Mouse (Mus musculus): ENCODE measurements around the gene Cetn3. TPM values are rescaled to one million over a fixed set of nuclear protein-coding genes. Genes with fewer than 3 reads are reported as not detected.

Cetn3 gene
- polyA plus RNA-seq (2015; fragmentation: Nextera tagmentation; extraction: Ambion mirVana): 184 and 196 TPM in 2 replicates

DNA sequence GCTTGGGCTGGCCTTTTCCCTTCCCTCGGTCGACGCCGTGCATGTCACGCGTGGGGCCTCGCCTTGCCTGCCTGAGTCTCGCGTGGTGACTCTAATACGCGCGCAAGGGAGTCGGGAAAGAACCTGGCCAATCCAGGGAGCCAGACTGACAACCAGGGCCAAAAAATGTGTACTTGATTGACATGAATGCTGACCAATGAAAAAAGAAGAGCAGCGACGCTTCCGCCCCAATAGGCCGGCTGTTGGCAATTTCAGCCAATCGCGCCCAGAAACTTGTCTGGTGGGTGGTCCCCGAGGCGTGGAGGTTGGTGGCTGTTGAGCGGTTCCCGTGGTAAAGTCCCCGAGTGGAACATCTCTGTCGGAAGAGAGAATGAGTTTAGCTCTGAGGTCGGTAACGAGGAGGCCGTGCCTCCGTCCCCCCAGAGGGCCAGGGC is at the start of gene Cetn3:
TSS of gene Cetn3 (plus strand) at position 107 of the 434 bp plus-strand sequence.
- H3K27ac ChIP-seq: peak within 1 kb of the TSS; percentile 100
- peak within 1 kb of the TSS; percentile 83 for H3K4me3 ChIP-seq
- WGBS: 0% methylated on average over 29 of the region's 29 CpGs
- H3K9ac ChIP-seq: peak within 1 kb of the TSS; percentile 91
- H3K4me2 ChIP-seq: peak within 1 kb of the TSS; percentile 81
- peaks cover 26% of the 10 kb centered on the region for H3K4me1 ChIP-seq
- ATAC-seq (replicated peaks): peak; percentile 95
- H3K27me3 ChIP-seq (replicated peaks): no peaks in the 10 kb centered on the region
- H3K9me3 ChIP-seq: no peaks in the 10 kb centered on the region
- peaks cover 7% of the 10 kb centered on the region; the same call in 1 of the 2 replicates for H3K36me3 ChIP-seq (replicated peaks)

DNA sequence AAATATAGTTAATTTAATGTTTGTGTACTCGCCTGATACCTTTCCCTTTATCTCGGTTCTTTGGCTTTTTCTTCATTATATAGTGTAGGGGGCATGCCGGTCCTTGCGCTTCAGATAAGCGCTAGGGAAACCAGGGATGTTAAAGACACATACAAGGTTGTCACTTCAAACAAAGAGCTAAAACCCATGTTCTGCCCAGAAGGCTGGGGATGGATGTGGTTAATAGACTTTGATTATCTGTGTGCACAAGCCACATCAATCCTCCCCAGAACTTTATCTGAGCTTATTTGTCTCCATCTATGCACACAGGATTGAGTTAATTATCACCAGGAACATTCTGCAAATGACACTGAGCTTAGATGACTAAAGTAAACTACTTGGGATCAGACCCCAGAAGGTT is 46.3 kb upstream of the Cetn3 start:
- WGBS: 86% methylated on average over 5 of the region's 5 CpGs
- Histone ChIP-seq H3K27me3 (replicated peaks) (no peaks in the 10 kb centered on the region), H3K36me3 (replicated peaks) (no peaks in the 10 kb centered on the region), H3K4me2 (no peak overlapping the region), H3K4me3 (no peak overlapping the region), H3K9me3 (no peaks in the 10 kb centered on the region), H3K27ac (no peak overlapping the region), H3K4me1 (no peaks in the 10 kb centered on the region), H3K9ac (no peak overlapping the region)
- ATAC-seq (replicated peaks): no peak

DNA sequence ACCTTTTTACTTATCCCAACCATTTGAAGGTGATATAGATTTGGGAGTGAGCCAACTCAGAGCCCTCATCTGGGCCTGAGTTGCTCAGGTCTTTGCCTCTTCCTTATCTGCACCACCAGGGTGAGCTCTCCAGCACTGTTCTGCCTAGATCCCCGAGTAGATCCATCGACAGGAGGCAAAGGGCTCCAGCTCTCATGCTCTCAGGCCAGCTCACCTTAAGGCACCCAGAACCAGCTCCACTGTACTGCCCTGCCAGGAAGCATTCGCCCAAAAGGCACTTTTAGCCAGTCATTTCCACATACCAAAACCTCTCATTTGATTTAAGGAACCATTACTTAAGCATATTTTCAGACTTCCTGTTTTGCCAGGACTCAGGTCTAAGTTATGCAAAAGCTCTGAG is 42.0 kb upstream of the Cetn3 start:
- ATAC-seq (replicated peaks): no peak
- no peaks in the 10 kb centered on the region for H3K36me3 ChIP-seq (replicated peaks)
- 57% methylated on average over 3 of the region's 3 CpGs for WGBS

DNA sequence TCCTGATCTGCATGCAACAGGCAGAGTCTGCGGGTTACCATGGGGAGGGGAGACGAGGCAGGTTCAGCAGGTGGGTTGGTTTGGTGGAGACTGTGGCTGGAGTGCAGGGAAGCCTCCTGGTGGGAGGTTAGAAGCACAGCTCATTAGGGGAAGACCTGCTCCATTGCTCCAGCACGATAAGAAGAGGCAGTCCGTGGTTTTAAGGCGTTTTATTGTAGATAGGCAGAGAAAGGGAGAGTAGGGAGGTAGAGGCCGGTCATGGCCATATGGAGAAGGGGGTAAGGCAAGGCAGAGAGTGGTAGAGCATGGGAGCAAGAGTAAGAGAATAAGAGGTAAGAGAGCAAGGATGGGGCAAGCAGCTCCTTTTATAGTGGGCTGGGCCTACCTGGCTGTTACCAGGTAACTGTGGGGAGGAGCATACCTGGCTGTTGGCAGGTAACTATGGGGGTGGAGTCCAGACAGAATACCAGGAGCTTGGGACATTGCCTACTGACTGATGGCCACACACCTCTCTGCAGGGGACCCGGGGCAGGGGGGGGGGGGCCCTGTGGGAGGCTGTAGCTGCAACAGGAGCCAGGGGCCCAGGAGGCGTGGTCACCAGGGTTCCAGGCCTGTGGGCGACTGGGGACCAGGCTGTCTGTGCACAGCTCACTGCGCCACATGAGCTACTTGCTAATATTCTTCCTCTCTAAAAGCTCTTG is 39.3 kb upstream of the Cetn3 start:
- no peaks in the 10 kb centered on the region for H3K9me3 ChIP-seq
- no peaks in the 10 kb centered on the region for H3K4me1 ChIP-seq
- H3K27ac ChIP-seq: no peak overlapping the region
- no peaks in the 10 kb centered on the region for H3K36me3 ChIP-seq (replicated peaks)
- H3K4me2 ChIP-seq: no peak overlapping the region
- no peak overlapping the region for H3K9ac ChIP-seq
- no peaks in the 10 kb centered on the region for H3K27me3 ChIP-seq (replicated peaks)
- no peak overlapping the region for H3K4me3 ChIP-seq
- WGBS: 49% methylated on average over 10 of the region's 10 CpGs
- no peak for ATAC-seq (replicated peaks)

More for the DNA sequence above, 42.0 kb upstream of the Cetn3 start:
- H3K4me2 ChIP-seq: no peak overlapping the region
- H3K4me1 ChIP-seq: no peaks in the 10 kb centered on the region
- no peak overlapping the region for H3K27ac ChIP-seq
- H3K4me3 ChIP-seq: no peak overlapping the region
- H3K9ac ChIP-seq: no peak overlapping the region
- H3K9me3 ChIP-seq: no peaks in the 10 kb centered on the region
- H3K27me3 ChIP-seq (replicated peaks): no peaks in the 10 kb centered on the region

DNA sequence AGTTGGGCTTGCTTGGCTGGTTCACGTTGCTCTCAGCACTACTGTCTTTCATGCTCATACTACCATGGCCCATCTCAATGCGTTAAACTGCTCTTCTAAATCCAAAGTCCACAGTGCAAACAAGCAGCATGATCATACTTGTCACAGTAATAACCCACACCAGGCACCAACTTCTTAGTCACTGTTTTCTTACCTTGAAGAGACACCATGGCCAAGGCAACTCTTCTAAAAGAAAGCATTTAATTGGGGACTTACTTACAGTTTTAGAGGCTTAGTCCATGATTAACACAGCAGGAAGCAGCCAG is 38.8 kb upstream of the Cetn3 start:
- no peaks in the 10 kb centered on the region for H3K4me1 ChIP-seq
- 37% methylated on average over 2 of the region's 2 CpGs for WGBS
- H3K36me3 ChIP-seq (replicated peaks): no peaks in the 10 kb centered on the region
- no peaks in the 10 kb centered on the region for H3K9me3 ChIP-seq
- ATAC-seq (replicated peaks): no peak
- no peak overlapping the region for H3K9ac ChIP-seq
- H3K4me3 ChIP-seq: no peak overlapping the region
- no peaks in the 10 kb centered on the region for H3K27me3 ChIP-seq (replicated peaks)
- H3K27ac ChIP-seq: no peak overlapping the region
- H3K4me2 ChIP-seq: no peak overlapping the region

DNA sequence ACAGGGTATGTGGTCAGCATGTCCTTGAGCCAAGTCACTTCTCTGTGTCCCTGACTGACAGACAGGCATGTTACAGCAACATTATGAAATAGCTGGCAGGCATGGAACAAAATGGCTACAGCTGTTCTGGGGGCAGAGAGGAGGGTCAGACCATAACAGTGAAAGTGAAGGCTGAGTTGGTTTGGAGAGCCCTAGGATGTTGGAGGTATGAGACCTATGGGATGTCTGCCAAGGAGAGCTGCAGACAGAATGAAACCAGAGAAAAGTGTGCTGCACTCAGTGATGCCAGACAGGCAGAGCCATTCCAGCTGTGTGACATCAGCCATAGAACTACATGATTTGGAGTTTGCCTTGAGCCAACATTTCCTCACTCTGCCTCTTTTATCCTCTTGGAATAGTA is 28.0 kb upstream of the Cetn3 start:
- Histone ChIP-seq H3K27me3 (replicated peaks) (no peaks in the 10 kb centered on the region), H3K27ac (no peak overlapping the region), H3K4me1 (no peaks in the 10 kb centered on the region), H3K9me3 (no peaks in the 10 kb centered on the region), H3K4me3 (no peak overlapping the region), H3K4me2 (no peak overlapping the region), H3K36me3 (replicated peaks) (no peaks in the 10 kb centered on the region), H3K9ac (no peak overlapping the region)
- no peak for ATAC-seq (replicated peaks)

DNA sequence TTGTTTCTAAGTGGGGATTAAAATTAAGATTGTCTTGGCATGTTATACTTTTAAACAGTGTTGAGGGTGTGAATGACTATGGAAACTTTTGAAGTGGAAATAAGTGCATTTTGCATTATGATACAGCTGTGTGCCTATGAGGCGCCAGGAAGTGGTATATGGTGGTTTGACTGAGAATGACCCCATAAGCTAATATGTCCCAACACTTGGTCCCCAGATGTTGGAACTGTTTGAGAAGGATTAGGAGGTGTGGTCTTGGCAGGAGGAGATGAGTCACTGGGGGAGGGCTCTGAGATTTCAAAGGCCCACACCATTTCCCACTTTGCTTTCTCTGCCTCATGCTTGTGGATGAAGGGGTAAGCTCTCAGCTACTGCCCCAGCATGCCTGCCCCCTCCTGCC is 27.6 kb upstream of the Cetn3 start:
- Histone ChIP-seq H3K4me3 (no peak overlapping the region), H3K36me3 (replicated peaks) (no peaks in the 10 kb centered on the region), H3K9me3 (no peaks in the 10 kb centered on the region), H3K4me2 (no peak overlapping the region), H3K27ac (no peak overlapping the region), H3K9ac (no peak overlapping the region), H3K4me1 (no peaks in the 10 kb centered on the region), H3K27me3 (replicated peaks) (no peaks in the 10 kb centered on the region)
- ATAC-seq (replicated peaks): no peak
- WGBS: 94% methylated on average over 1 of the region's 1 CpGs

DNA sequence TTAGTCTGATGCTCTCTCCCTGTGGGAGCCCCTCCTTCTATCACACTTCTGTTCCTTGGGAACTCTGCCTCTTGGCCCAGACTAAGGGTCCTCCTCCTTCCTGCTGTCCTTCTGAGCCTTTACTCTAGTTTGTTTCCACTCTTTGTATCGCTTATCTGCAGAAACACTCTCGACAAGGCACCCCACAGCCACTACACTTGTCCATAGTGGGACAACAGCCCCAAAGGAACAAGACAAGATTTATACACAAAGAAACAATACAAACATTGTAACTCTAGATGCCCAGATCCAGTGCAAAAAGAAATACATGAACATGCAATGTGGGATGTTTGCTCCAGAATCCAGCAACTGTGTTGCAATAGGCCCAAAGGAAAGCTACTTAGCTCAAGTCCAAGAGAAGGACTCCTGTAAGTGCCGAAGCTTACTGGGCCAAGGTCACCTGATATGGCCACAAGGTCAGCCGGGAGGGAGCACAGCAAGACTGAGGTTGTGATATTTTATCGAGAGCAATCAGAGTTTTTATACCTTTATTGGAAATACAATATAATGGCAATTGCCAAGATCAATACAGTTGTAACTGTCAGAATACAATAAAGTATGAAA is 25.7 kb upstream of the Cetn3 start:
- Histone ChIP-seq H3K4me2 (no peak overlapping the region), H3K9me3 (no peaks in the 10 kb centered on the region), H3K4me1 (no peaks in the 10 kb centered on the region), H3K27me3 (replicated peaks) (no peaks in the 10 kb centered on the region), H3K27ac (no peak overlapping the region), H3K4me3 (no peak overlapping the region), H3K36me3 (replicated peaks) (no peaks in the 10 kb centered on the region), H3K9ac (no peak overlapping the region)
- ATAC-seq (replicated peaks): no peak
- 87% methylated on average over 5 of the region's 5 CpGs for WGBS

DNA sequence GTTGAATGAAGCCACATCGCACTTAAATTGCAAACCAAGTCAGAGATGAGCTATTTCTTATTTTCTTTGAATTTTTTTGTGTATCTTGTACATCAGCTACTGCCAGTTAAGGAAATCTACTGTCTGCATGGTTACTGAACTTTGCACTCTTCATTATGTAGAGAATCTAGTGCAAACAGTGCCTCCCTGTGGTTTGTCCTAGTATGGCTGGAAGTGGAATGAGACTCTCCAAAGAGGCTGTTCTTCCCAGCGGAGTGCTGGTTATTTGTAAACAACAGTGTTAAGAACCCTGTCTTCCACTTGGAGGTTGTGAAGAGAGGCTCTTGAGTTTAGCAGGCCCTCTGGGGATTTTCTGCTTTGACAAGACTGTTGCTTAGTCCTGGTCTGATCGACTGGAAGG is 22.5 kb upstream of the Cetn3 start:
- Histone ChIP-seq H3K4me3 (no peak overlapping the region), H3K4me2 (no peak overlapping the region), H3K27ac (no peak overlapping the region), H3K27me3 (replicated peaks) (no peaks in the 10 kb centered on the region), H3K36me3 (replicated peaks) (no peaks in the 10 kb centered on the region), H3K4me1 (no peaks in the 10 kb centered on the region), H3K9ac (no peak overlapping the region), H3K9me3 (no peaks in the 10 kb centered on the region)
- 39% methylated on average over 3 of the region's 3 CpGs for WGBS
- no peak for ATAC-seq (replicated peaks)

DNA sequence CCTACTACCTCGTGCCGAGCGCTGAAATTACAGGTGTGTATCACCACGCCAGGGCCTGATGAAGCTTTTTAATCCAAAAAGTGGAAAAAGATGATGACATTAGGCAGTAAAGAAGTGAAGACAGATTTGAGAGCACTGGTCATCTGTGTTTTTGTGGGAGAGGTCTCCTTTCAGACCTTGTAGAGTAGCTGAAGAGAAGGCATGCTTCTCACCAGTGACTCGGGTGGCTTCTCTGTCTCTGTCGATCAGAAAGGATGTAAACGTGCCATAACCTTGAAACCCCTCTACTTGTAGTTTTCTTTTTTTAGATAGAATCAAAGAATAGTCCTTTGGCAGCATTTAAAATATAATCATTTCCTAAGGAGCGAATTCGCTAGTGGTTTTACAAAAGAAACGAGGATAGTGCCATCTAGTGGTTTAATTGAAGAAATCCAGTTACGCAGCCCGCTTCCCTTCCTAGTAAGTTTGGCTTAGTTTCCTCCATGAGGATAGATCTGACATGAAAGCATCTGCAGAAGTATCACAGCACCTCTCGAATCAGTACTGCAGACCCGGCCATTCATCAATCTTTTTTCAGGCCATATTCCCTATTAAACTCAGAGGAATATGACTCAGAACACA is 21.2 kb upstream of the Cetn3 start:
- ATAC-seq (replicated peaks): peak; percentile 57
- no peak overlapping the region for H3K9ac ChIP-seq

DNA sequence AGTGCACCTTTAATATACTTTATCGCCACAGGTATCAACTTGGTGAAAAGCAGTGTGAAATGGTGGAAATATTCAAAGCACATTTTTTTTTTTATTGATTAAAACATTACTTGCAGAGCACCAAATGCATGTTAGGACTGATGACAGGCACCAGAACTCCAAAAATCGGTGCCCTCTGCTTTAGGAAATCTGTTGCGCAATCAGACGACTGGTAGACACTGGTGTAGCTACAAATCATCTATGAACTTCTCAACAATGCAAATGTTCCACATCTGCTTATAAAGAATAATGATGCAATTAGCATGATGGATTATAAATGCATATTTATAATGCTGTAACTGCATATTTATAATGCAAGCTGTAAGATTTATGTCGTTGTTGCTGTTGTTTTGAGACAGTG is 18.7 kb upstream of the Cetn3 start:
- no peaks in the 10 kb centered on the region for H3K4me1 ChIP-seq
- H3K9ac ChIP-seq: no peak overlapping the region
- no peak for ATAC-seq (replicated peaks)
- H3K27ac ChIP-seq: no peak overlapping the region
- 87% methylated on average over 5 of the region's 5 CpGs for WGBS
- no peak overlapping the region for H3K4me3 ChIP-seq
- no peak overlapping the region for H3K4me2 ChIP-seq
- H3K9me3 ChIP-seq: no peaks in the 10 kb centered on the region
- H3K27me3 ChIP-seq (replicated peaks): no peaks in the 10 kb centered on the region
- H3K36me3 ChIP-seq (replicated peaks): no peaks in the 10 kb centered on the region

More for the DNA sequence above, 21.2 kb upstream of the Cetn3 start:
- Histone ChIP-seq H3K4me3 (no peak overlapping the region), H3K9me3 (no peaks in the 10 kb centered on the region), H3K27me3 (replicated peaks) (no peaks in the 10 kb centered on the region), H3K4me2 (peak overlapping the region; percentile 38; the same call in 1 of the 2 replicates), H3K36me3 (replicated peaks) (no peaks in the 10 kb centered on the region), H3K27ac (no peak overlapping the region), H3K4me1 (no peaks in the 10 kb centered on the region)
- 31% methylated on average over 14 of the region's 14 CpGs for WGBS

DNA sequence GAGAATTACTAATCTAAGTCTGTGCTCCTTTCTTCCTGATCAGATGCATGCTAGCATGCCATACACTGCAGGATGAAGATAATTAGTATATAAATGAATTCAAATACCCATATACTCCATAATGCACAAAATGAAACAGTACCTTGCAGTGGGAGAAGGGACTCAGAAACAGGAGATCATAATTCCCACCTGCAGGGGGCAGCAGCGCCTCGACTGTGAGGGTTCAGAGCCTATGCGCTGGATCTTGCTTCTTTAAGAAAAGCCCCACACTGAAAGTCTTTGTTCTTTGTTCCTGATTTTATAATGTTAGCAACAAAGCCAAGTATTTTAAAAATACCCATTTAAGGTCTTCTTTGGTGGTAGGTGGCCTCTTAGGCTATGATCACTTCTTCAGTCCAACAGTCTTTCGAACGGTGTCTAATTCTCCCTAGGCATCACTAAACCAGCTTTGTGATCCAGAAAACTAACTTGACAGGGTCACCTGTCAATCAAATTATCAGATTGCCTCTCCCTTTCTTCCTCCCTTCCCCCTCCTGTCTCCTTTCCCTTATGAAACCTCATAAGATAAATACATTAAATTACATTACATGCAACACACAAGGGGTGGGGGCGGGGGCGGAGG is 15.7 kb upstream of the Cetn3 start:
- 76% methylated on average over 7 of the region's 7 CpGs for WGBS
- Histone ChIP-seq H3K9ac (no peak overlapping the region), H3K4me2 (no peak overlapping the region), H3K4me3 (no peak overlapping the region), H3K27ac (no peak overlapping the region), H3K9me3 (no peaks in the 10 kb centered on the region), H3K4me1 (no peaks in the 10 kb centered on the region), H3K27me3 (replicated peaks) (no peaks in the 10 kb centered on the region), H3K36me3 (replicated peaks) (no peaks in the 10 kb centered on the region)
- ATAC-seq (replicated peaks): peak; percentile 84
